Mouse (Mus musculus): ENCODE results near the gene Slc22a4. TPM values are rescaled to one million over a fixed set of nuclear protein-coding genes. Genes with fewer than 3 reads are reported as not detected.

The Slc22a4 gene
- polyA plus RNA-seq, 1 experiment from 2014 or later: 2.1 TPM

GRCm38 (mm10) chr11:54065106-54065914 is 37.4 kb upstream of the Slc22a4 start:
- TF ChIP-seq CTCF (IDR thresholded peaks at IDR 0.05; ENCODE audit: low read depth) (no peak), EP300 (optimal IDR thresholded peaks at IDR 0.05) (no peak)
- no peak overlapping the region for H3K4me2 ChIP-seq (replicated peaks; ENCODE audit: low read depth)
- H3K27me3 ChIP-seq (ENCODE audit: control insufficient read depth, insufficient read depth, low read length): no peaks in the 10 kb centered on the region
- H3K4me1 ChIP-seq (replicated peaks; ENCODE audit: control insufficient read depth, insufficient read depth): peaks cover 9% of the 10 kb centered on the region
- no peak overlapping the region for H3K4me3 ChIP-seq (ENCODE audit: low read depth, low read length)
- ATAC-seq (ENCODE audit: low FRiP score, low TSS enrichment) (no peak), DNase-seq (ENCODE audit: low spot score) (no peak)
- H3K9ac ChIP-seq (ENCODE audit: low read length): no peak overlapping the region
- no peaks in the 10 kb centered on the region for H3K9me3 ChIP-seq (ENCODE audit: control insufficient read depth, low read length)
- no peaks in the 10 kb centered on the region for H3K36me3 ChIP-seq (ENCODE audit: control insufficient read depth, insufficient read depth, low read length)
- H3K27ac ChIP-seq (replicated peaks): no peak overlapping the region
- WGBS: 67% methylated on average over 12 of the region's 12 CpGs

- no peak for TF ChIP-seq EP300 (optimal IDR thresholded peaks at IDR 0.05)
- TF ChIP-seq CTCF (IDR thresholded peaks at IDR 0.05; ENCODE audit: low read depth): no peak
- H3K27ac ChIP-seq (replicated peaks): no peak overlapping the region
- no peak for DNase-seq (ENCODE audit: low spot score)
- no peak for ATAC-seq (ENCODE audit: low FRiP score, low TSS enrichment)
- WGBS: 65% methylated on average over 3 of the region's 3 CpGs
- H3K4me1 ChIP-seq (replicated peaks; ENCODE audit: control insufficient read depth, insufficient read depth): peaks cover 9% of the 10 kb centered on the region
- H3K4me3 ChIP-seq (ENCODE audit: low read depth, low read length): no peak overlapping the region
- no peaks in the 10 kb centered on the region for H3K27me3 ChIP-seq (ENCODE audit: control insufficient read depth, insufficient read depth, low read length)
- no peaks in the 10 kb centered on the region for H3K9me3 ChIP-seq (ENCODE audit: control insufficient read depth, low read length)
- no peaks in the 10 kb centered on the region; the same call in 1 of the 2 replicates for H3K36me3 ChIP-seq (ENCODE audit: control insufficient read depth, insufficient read depth, low read length)
- H3K9ac ChIP-seq (ENCODE audit: low read length): no peak overlapping the region
- no peak overlapping the region for H3K4me2 ChIP-seq (replicated peaks; ENCODE audit: low read depth)
Measured at GRCm38 (mm10) chr11:54064412-54064978, 36.6 kb upstream of the Slc22a4 start.

GRCm38 (mm10) chr11:54063472-54063775 is 35.5 kb upstream of the Slc22a4 start:
- no peak for DNase-seq (ENCODE audit: low spot score)
- Histone ChIP-seq H3K9ac (ENCODE audit: low read length) (no peak overlapping the region), H3K36me3 (ENCODE audit: control insufficient read depth, insufficient read depth, low read length) (no peaks in the 10 kb centered on the region; the same call in 1 of the 2 replicates), H3K4me1 (replicated peaks; ENCODE audit: control insufficient read depth, insufficient read depth) (peaks cover 9% of the 10 kb centered on the region), H3K4me2 (replicated peaks; ENCODE audit: low read depth) (no peak overlapping the region), H3K4me3 (ENCODE audit: low read depth, low read length) (no peak overlapping the region), H3K9me3 (ENCODE audit: control insufficient read depth, low read length) (no peaks in the 10 kb centered on the region), H3K27me3 (ENCODE audit: control insufficient read depth, insufficient read depth, low read length) (no peaks in the 10 kb centered on the region), H3K27ac (replicated peaks) (no peak overlapping the region)
- 73% methylated on average over 10 of the region's 10 CpGs for WGBS
- TF ChIP-seq EP300 (optimal IDR thresholded peaks at IDR 0.05) (no peak), CTCF (IDR thresholded peaks at IDR 0.05; ENCODE audit: low read depth) (no peak)
- ATAC-seq (ENCODE audit: low FRiP score, low TSS enrichment): no peak

- peaks cover 9% of the 10 kb centered on the region for H3K4me1 ChIP-seq (replicated peaks; ENCODE audit: control insufficient read depth, insufficient read depth)
- 46% methylated on average over 9 of the region's 9 CpGs for WGBS
- no peak overlapping the region for H3K4me2 ChIP-seq (replicated peaks; ENCODE audit: low read depth)
- DNase-seq (ENCODE audit: low spot score) (no peak), ATAC-seq (ENCODE audit: low FRiP score, low TSS enrichment) (no peak)
- TF ChIP-seq EP300 (optimal IDR thresholded peaks at IDR 0.05): no peak
- TF ChIP-seq CTCF (IDR thresholded peaks at IDR 0.05; ENCODE audit: low read depth): no peak
- H3K27ac ChIP-seq (replicated peaks): peak overlapping the region; percentile 63; the same call in 1 of the 2 replicates
- H3K36me3 ChIP-seq (ENCODE audit: control insufficient read depth, insufficient read depth, low read length): no peaks in the 10 kb centered on the region; the same call in 1 of the 2 replicates
- no peaks in the 10 kb centered on the region for H3K9me3 ChIP-seq (ENCODE audit: control insufficient read depth, low read length)
- H3K27me3 ChIP-seq (ENCODE audit: control insufficient read depth, insufficient read depth, low read length): no peaks in the 10 kb centered on the region
- no peak overlapping the region for H3K9ac ChIP-seq (ENCODE audit: low read length)
- H3K4me3 ChIP-seq (ENCODE audit: low read depth, low read length): no peak overlapping the region
Measured at GRCm38 (mm10) chr11:54062753-54063471, 35.0 kb upstream of the Slc22a4 start.

DNA sequence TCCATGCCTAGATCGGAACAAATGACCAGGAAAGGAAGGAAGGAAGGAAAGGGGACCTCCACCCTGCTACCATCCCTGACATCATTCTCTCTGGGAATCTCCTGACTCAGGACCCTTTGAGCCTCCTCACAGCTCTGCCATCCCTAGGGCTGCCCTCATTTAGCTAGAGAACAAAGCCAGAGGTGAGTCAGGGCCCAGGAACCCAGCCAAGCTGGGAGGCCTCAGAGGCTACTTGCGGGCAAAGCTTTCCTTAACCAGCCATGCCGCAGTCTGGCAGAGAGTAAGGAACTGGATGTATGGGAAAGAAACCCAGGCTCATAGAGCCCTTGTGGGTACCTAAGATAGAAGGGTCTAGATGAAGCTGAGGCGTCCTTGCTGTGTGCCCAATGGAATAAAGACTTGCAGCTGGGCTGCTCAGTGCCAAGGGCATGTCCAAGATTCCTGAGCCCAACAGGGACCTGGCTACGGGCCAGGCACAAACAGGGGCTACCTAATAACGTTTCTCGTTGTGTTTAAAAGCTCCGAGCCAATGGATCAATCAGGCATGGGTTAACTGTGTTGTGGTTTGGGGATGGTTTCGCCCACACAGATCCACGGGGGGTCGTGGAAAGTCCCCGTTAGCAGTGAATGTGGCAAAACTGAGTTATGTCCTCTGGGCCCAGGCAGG is 34.3 kb upstream of the Slc22a4 start:
- ATAC-seq (ENCODE audit: low FRiP score, low TSS enrichment): 0 out of 2 replicates have a peak, but pooled peaks have one; percentile 6
- H3K9me3 ChIP-seq (ENCODE audit: control insufficient read depth, low read length): no peaks in the 10 kb centered on the region
- no peak overlapping the region for H3K4me2 ChIP-seq (replicated peaks; ENCODE audit: low read depth)
- peaks cover 9% of the 10 kb centered on the region for H3K4me1 ChIP-seq (replicated peaks; ENCODE audit: control insufficient read depth, insufficient read depth)
- no peaks in the 10 kb centered on the region for H3K27me3 ChIP-seq (ENCODE audit: control insufficient read depth, insufficient read depth, low read length)
- H3K36me3 ChIP-seq (ENCODE audit: control insufficient read depth, insufficient read depth, low read length): no peaks in the 10 kb centered on the region; the same call in 1 of the 2 replicates
- peak; percentile 69 for DNase-seq (ENCODE audit: low spot score)
- no peak overlapping the region for H3K9ac ChIP-seq (ENCODE audit: low read length)
- WGBS: 42% methylated on average over 12 of the region's 12 CpGs
- H3K4me3 ChIP-seq (ENCODE audit: low read depth, low read length): no peak overlapping the region
- TF ChIP-seq EP300 (optimal IDR thresholded peaks at IDR 0.05) (no peak), CTCF (IDR thresholded peaks at IDR 0.05; ENCODE audit: low read depth) (no peak)
- peak overlapping the region; percentile 63; the same call in 1 of the 2 replicates for H3K27ac ChIP-seq (replicated peaks)
